17 mouse cellular contexts compared by ENCODE assay signal in the genomic region with DNA sequence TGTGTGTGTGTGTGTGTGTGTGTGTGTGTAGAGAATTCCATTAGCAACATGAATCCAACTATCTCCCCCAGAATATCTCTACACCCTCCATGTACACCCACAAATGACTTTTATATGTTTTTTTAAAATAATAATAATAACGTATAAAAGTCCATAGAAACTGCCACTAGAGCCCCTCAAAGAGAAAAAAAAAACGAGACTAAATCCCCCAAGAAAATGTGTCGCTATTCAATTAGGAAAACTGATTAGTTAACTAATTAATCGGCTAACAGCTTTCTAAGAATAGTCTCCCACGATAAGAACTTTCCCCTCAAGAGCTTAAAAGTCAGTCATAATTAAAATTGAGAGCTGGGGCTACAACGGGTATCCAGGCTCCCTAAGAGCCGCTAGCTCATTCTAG. TPM values are rescaled to one million over a fixed set of nuclear protein-coding genes. Genes with fewer than 3 reads are reported as not detected.
"Had no signal": no experiment of that assay in that cellular context is flagged by ENCODE, and none has a peak within 500 bp of the region (broad histone marks: within the 10 kb centered on the region; RNA-seq: fewer than 3 reads in every experiment).

No protein-coding gene starts in this region.

- H3K27ac ChIP-seq: kidney, postnatal 0 days; layer of hippocampus, adult 2 months; limb, embryonic 10.5 days; limb, embryonic 13.5 days; liver, embryonic 12.5 days; liver, embryonic 15.5 days; lung, embryonic 15.5 days had no signal

- H3K4me1 ChIP-seq: limb, embryonic 13.5 days; liver, embryonic 12.5 days; liver, embryonic 15.5 days; lung, embryonic 15.5 days; megakaryocyte, embryonic 14.5 days had no signal

- H3K9ac ChIP-seq: limb, embryonic 13.5 days; liver, embryonic 12.5 days; liver, embryonic 15.5 days; lung, embryonic 15.5 days had no signal

- H3K4me2 ChIP-seq: limb, embryonic 13.5 days; liver, embryonic 12.5 days; liver, embryonic 15.5 days; lung, embryonic 15.5 days had no signal

- H3K9me3 ChIP-seq: limb, embryonic 10.5 days; limb, embryonic 13.5 days; liver, embryonic 12.5 days; liver, embryonic 15.5 days; lung, embryonic 15.5 days had no signal

- H3K4me3 ChIP-seq: layer of hippocampus, adult 2 months; limb, embryonic 10.5 days; limb, embryonic 13.5 days; liver, embryonic 12.5 days; liver, embryonic 15.5 days; lung, embryonic 15.5 days; megakaryocyte, embryonic 14.5 days had no signal

- ATAC-seq: liver, embryonic 12.5 days had no signal

- DNase-seq: liver; lung, postnatal 10 days; thymus, adult 18-20 months; thymus, postnatal 36 days had no signal

- H3K36me3 ChIP-seq: limb, embryonic 10.5 days; limb, embryonic 13.5 days; liver, embryonic 12.5 days; liver, embryonic 15.5 days; lung, embryonic 15.5 days had no signal

RNA-seq across cellular contexts. Expression of gene Pax3, which starts 55.6 kb away (rescaled TPM):
- polyA plus RNA-seq: intestine, embryonic 14.5 days; intestine, postnatal 0 days; kidney, postnatal 0 days; large intestine, adult 2 months; small intestine, adult 2 months; urinary bladder, adult 2 months had no signal
